Mouse (Mus musculus) olfactory bulb, adult 2 months (tissue): ENCODE data around the gene Sorl1.

ENCODE experiments used
- CTCF ChIP-seq: fragments of 200-500 bp; IDR thresholded peaks from 2 replicates; pipeline ENCODE4 v1.5.1; 2012; ENCODE audit warnings: low read depth, mild to moderate bottlenecking, low read length, moderate library complexity; ENCODE audit not compliant: insufficient read depth
- POLR2A ChIP-seq: fragments of 200-500 bp; IDR thresholded peaks from 2 replicates; pipeline ENCODE4 v1.6.1; 2012; ENCODE audit warnings: mild to moderate bottlenecking, low read depth, low read length, moderate library complexity; ENCODE audit not compliant: insufficient read depth

GRCm38 (mm10) chr9:42047786-42048185, 76.3 kb downstream of the Sorl1 start:
- TF ChIP-seq CTCF (no peak), POLR2A (no peak)
